Mouse (Mus musculus): ENCODE results near the gene Dctn1. TPM values are rescaled to one million over a fixed set of nuclear protein-coding genes. Genes with fewer than 3 reads are reported as not detected.

Dctn1 gene
- total RNA-seq, 2 experiments from 2014 or later, result 329 to 365 TPM

- DNase-seq (ENCODE audit: low spot score in 2 of 2), result no peak
- intact Hi-C loops (cut with DNase I), result no loop called here
Observed at GRCm38 (mm10) chr6:83207361-83208049, 41.8 kb downstream of the Dctn1 start.

DNA sequence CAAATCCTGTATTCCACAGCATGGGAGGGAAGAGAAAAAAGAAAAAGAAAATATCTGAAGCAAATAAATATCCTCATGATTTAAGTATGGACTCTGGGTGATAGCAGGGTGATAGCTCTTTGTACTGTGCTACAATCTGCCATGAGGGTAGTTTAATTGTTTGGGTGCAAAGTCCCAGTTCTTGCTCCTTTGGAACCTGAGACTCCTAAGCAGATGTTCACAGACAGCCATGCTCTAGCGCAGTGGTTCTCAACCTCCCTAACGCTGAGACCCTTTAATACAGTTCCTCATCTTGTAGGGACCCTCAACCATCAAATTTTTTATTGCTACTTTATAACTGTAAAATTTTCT, 42.3 kb downstream of the Dctn1 start:
- DNase-seq (ENCODE audit: low spot score in 2 of 2), result no peak

DNA sequence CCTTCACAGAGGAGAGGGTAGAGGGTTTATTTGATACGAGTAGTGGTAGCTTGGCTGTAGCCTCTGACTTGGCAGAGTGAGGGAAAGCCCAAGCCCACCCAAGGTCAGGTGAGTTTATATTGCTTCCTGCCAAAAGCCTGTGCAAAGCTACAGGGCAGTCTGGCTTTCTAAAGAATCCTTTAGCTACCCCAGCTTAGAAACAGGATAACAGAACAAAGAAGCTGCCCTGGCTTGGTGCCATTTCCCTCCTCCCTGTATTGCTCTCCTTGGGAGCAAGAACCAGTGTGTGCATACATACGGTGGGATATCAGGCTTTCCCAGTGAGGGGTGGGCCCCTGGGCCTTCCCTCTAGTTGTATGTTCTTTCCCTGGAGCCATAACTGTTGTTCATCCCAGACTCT, 44.8 kb downstream of the Dctn1 start:
- intact Hi-C loops (cut with DNase I), result loop anchor here (10.0 kb wide), 2 partner anchors 144 to 354 kb away; no protein-coding TSS in a partner anchor

More for the DNA sequence above, 42.3 kb downstream of the Dctn1 start:
- intact Hi-C loops (cut with DNase I), result no loop called here

DNA sequence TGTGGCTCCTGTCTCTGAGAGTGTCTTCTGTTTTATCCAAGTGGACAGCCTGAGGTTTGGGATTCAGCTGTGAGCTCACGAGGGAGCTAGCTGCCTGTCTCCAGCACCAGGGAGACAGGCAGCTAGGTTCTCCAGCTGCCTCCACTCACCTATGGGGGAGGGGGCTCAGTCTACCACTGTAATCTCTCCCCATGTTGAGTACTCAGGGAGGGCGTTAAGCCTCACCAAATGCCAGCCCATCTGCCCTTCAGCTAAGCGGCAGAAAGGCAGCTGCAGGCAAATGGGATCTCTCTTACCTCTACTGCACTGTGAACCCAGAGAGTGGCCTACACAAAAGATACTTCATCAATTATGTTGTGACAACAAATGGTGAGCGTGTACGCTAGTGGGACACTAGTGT, 45.8 kb downstream of the Dctn1 start:
- no peak for DNase-seq (ENCODE audit: low spot score in 2 of 2)
- intact Hi-C loops (cut with DNase I), result loop anchor here (10.0 kb wide), 2 partner anchors 143 to 353 kb away; no protein-coding TSS in a partner anchor

More for the DNA sequence above, 44.8 kb downstream of the Dctn1 start:
- DNase-seq (ENCODE audit: low spot score in 2 of 2), result no peak

DNA sequence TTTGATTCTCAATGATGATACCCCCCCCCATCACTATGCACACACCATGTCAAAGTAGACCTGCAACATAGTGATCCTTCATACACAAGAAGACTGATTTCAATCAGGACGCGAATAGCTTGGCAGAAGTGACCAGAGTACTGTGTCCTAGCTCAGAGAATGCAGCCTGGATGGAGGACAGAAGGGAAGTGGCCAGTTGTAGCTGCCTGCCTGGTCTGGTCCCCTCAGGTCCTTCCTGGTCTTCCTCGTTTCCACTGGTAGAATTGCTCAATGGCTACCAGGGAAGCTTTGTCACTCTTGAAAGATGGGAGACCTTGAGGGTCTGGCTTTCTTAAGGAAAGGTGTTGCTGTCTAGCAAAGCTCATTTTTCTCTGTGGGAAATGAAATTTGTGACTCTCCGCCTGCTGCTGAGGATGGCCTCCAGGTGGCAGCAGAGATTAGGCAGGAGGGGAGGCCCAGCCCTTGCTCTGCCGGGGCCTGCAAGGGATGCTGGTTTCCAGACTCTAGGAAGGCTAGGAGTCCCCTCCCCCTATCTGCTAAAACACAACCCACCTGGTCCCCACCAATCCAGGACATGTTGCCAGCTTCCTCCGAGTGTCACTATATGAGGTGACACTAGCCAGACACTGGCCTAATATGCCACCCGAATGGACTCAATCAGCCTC, 49.4 kb downstream of the Dctn1 start:
- DNase-seq (ENCODE audit: low spot score in 2 of 2), result peak; percentile 67 to 73
- intact Hi-C loops (cut with DNase I), result loop anchor here (2.0 to 10.0 kb wide), 3 partner anchors 54 to 350 kb away; no protein-coding TSS in a partner anchor

GRCm38 (mm10) chr6:83219814-83220213, 54.1 kb downstream of the Dctn1 start, which contains the start of gene Slc4a5:
Gene Slc4a5 (plus strand): TSS chr6:83219828.
- no peak for DNase-seq (ENCODE audit: low spot score in 2 of 2)
- intact Hi-C loops (cut with DNase I), result loop anchor here (10.0 kb wide), 3 partner anchors 135 to 455 kb away; partner anchors contain the start of gene Cd207

GRCm38 (mm10) chr6:83231486-83231885, 65.8 kb downstream of the Dctn1 start:
- intact Hi-C loops (cut with DNase I), result loop anchor here (5.0 kb wide), 1 partner anchor 51 kb away; no protein-coding TSS in a partner anchor
- no peak for DNase-seq (ENCODE audit: low spot score in 2 of 2)

DNA sequence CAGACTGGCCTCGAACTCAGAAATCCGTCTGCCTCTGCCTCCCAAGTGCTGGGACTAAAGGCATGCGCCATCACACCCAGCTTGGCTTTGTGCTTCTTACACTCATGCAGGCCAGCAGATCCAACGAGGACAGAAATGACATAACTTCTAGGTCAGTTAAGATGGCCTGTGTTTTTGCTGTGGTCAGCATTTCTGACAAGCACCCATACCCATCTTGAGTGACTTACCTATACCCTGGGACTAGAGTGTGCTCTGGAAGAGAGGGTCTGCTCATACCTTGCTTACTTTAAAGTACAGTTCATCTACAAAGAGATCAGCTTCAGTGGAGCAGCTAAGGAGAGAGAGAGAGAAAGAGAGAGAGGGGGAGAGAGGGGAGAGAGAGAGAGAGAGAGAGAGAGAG, 67.6 kb downstream of the Dctn1 start:
- intact Hi-C loops (cut with DNase I), result loop anchor here (5.0 kb wide), 1 partner anchor 49 kb away; no protein-coding TSS in a partner anchor
- DNase-seq (ENCODE audit: low spot score in 2 of 2), result no peak

DNA sequence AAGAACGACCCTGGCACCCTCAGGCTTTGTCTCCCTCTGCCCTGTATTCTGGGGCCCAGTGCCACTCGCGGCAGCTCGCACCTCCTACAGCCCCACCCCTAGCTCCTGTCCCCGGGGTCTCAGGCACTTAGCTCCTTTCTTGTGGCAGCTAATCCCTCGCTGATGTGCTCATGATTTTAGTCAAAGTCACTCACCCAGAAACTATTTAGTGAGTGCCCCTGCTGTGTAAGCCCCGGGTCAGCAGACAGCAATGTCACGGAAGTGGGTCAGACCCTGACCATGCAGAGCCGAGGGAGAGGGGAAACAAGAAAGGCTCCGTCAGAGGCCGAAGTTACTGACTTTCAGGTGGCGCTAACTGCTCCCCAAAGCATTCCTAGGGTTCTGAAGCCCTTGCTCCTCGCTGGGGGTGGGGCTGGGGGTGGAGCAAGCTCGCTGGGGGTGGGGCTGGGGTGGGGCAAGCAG, 68.6 kb downstream of the Dctn1 start:
- DNase-seq (ENCODE audit: low spot score in 2 of 2), result no peak
- intact Hi-C loops (cut with DNase I), result loop anchor here (5.0 kb wide), 1 partner anchor 48 kb away; no protein-coding TSS in a partner anchor

DNA sequence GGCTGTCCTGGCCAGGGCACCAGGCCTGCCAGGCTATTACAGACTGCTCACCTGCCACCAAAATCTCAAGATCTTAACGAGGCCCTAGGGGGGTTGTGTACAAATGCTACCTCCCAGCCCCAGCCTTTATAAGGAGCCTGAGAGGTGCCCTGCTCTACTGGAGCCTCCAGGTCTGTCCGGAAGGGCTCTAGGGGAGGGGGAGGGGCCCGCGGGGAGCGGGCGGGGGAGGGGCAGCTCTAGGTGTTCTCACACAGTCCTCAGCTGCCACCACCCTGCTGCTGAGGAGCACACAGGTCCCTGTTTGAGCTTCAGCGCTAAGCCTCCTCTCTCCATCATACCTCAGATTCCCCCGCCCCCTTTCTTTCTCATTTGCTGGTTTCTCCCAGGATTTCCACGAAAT, 71.4 kb downstream of the Dctn1 start:
- DNase-seq (ENCODE audit: low spot score in 2 of 2), result no peak
- intact Hi-C loops (cut with DNase I), result no loop called here

- intact Hi-C loops (cut with DNase I), result no loop called here
- no peak for DNase-seq (ENCODE audit: low spot score in 2 of 2)
Observed at GRCm38 (mm10) chr6:83244422-83245061, 78.8 kb downstream of the Dctn1 start.

DNA sequence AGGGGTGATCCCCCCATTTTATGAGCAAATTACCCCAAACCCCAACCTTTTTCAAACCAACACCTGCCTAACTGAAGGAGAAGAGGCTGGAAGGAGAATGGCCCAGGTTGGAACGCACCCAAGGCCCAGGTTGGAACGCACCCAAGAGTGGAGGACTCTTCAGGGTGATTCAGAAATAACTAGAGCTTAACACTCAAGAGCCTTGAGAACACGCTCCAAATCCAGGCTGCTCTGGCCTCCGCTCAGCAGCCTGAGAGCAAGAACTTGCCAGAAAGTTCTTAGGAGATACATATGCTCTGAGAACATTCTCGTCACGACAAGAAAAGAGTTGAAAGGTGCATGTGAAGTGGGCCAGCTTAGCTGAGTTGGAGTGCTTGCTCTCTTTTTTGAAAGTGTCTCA, 79.4 kb downstream of the Dctn1 start:
- intact Hi-C loops (cut with DNase I), result no loop called here
- DNase-seq (ENCODE audit: low spot score in 2 of 2), result peak; percentile 7 to 62

- no peak for DNase-seq (ENCODE audit: low spot score in 2 of 2)
- intact Hi-C loops (cut with DNase I), result no loop called here
Observed at GRCm38 (mm10) chr6:83245997-83246396, 80.3 kb downstream of the Dctn1 start.

DNA sequence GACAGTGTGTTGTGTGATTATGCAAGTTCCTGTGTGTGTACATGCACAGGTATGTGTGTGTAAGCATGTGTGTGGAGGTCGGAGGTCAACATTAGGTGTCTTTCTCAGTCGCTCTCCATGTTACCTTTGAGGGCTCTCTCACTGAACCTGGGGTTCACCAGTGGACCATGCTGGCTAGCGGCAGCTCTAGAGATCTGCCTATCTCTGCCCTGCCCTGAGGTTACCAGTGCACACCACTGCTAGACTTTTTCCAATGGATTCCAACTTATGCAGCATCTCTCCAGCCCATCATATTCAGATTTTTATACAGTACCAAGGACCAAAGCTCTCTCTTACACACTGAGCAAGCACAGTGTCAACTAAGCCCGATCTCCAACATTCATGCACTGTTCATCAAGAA, 81.0 kb downstream of the Dctn1 start:
- no peak for DNase-seq (ENCODE audit: low spot score in 2 of 2)
- intact Hi-C loops (cut with DNase I), result no loop called here

- intact Hi-C loops (cut with DNase I), result no loop called here
- DNase-seq (ENCODE audit: low spot score in 2 of 2), result no peak
Observed at GRCm38 (mm10) chr6:83247153-83247552, 81.4 kb downstream of the Dctn1 start.

Other genes starting within 250 kb of the Dctn1 start
- gene Sema4f, start 226.2 kb upstream of the Dctn1 start, total RNA-seq (2021), result 10 to 100 TPM; 37.5 to 40.6 TPM
- gene M1ap, start 219.0 kb upstream of the Dctn1 start, total RNA-seq (2021), result not detected
- 1 to 10 TPM; 1.1 to 1.6 TPM for gene Dok1, start 132.4 kb upstream of the Dctn1 start, total RNA-seq (2021)
- gene Loxl3, start 131.7 kb upstream of the Dctn1 start, total RNA-seq (2021), result 1 to 10 TPM; 1.9 to 2.7 TPM
- 100 to 1,000 TPM; 100 to 114 TPM for gene Aup1, start 111.4 kb upstream of the Dctn1 start, total RNA-seq (2021)
- 10 to 100 TPM; 42.9 to 45.4 TPM for gene Htra2, start 110.6 kb upstream of the Dctn1 start, total RNA-seq (2021)
- gene Dqx1, start 108.1 kb upstream of the Dctn1 start, total RNA-seq (2021), result under 1 TPM; 0.25 to 0.99 TPM
- gene Tlx2, start 95.6 kb upstream of the Dctn1 start, total RNA-seq (2021), result not detected
- gene Pcgf1, start 88.1 kb upstream of the Dctn1 start, total RNA-seq (2021), result 10 to 100 TPM; 21.3 to 24.4 TPM
- under 1 TPM in 1 of 2 experiments, not detected in 1; 0.46 TPM for gene Lbx2, start 79.6 kb upstream of the Dctn1 start, total RNA-seq (2021)
- 1 to 10 TPM; 3.2 to 4.1 TPM for gene Ccdc142, start 64.3 kb upstream of the Dctn1 start, total RNA-seq (2021)
- gene Gm42688, start 64.3 kb upstream of the Dctn1 start, total RNA-seq (2021), result 1 to 10 TPM; 3.9 to 5.0 TPM
- gene Mrpl53, start 56.9 kb upstream of the Dctn1 start, total RNA-seq (2021), result 10 to 100 TPM; 60.3 to 66.6 TPM
- gene Mogs, start 50.4 kb upstream of the Dctn1 start, total RNA-seq (2021), result 10 to 100 TPM; 27.2 to 28.0 TPM
- gene Wbp1, start 44.4 kb upstream of the Dctn1 start, total RNA-seq (2021), result 10 to 100 TPM; 36.7 to 48.7 TPM
- 10 to 100 TPM; 11.2 to 21.3 TPM for gene Ino80b, start 40.5 kb upstream of the Dctn1 start, total RNA-seq (2021)
- 10 to 100 TPM; 51.2 to 76.8 TPM for gene Rtkn, start 30.5 kb upstream of the Dctn1 start, total RNA-seq (2021)
- 10 to 100 TPM; 28.8 to 29.1 TPM for gene Wdr54, start 9.5 kb upstream of the Dctn1 start, total RNA-seq (2021)
- gene 1700003E16Rik, start 9.5 kb upstream of the Dctn1 start, total RNA-seq (2021), result 10 to 100 TPM; 28.8 to 30.2 TPM
- gene Slc4a5, start 53.9 kb downstream of the Dctn1 start, total RNA-seq (2021), result 1 to 10 TPM; 2.3 to 2.5 TPM
- 1 to 10 TPM; 5.0 to 6.3 TPM for gene Mthfd2, start 160.0 kb downstream of the Dctn1 start, total RNA-seq (2021)
- gene Mob1a, start 160.1 kb downstream of the Dctn1 start, total RNA-seq (2021), result 10 to 100 TPM; 20.0 to 20.2 TPM
- gene Bola3, start 183.2 kb downstream of the Dctn1 start, total RNA-seq (2021), result 10 to 100 TPM; 52.3 to 56.5 TPM